Mouse (Mus musculus): ENCODE data around the gene Zfp266.

GRCm38 (mm10) chr9:20509676-20510075, 11.5 kb downstream of the Zfp266 start:
- TF ChIP-seq SMC3 (IDR thresholded peaks at IDR 0.05; ENCODE audit: low read depth, low read length): no peak
- peak; percentile 88 to 92 for TF ChIP-seq EP300 (IDR thresholded peaks at IDR 0.05; ENCODE audit: low read depth in 1 of 2, low read length in 2 of 2)
- TF ChIP-seq CTCF (IDR thresholded peaks at IDR 0.05 in 2 of 3, conservative IDR thresholded peaks at IDR 0.05 in 1 of 3; ENCODE audit: control insufficient read depth in 1 of 3, insufficient read depth in 1 of 3, low read depth in 2 of 3, low read length in 3 of 3, poor library complexity in 1 of 3, severe bottlenecking in 1 of 3): no peak
- no peak for TF ChIP-seq E2F4 (IDR thresholded peaks at IDR 0.05; ENCODE audit: borderline replicate concordance, low read depth, low read length)
- TF ChIP-seq UBTF (IDR thresholded peaks at IDR 0.05; ENCODE audit: borderline replicate concordance, insufficient read depth, low read depth, low read length): no peak
- no peak for TF ChIP-seq POLR2A (IDR thresholded peaks at IDR 0.05; ENCODE audit: control insufficient read depth in 1 of 2, insufficient read depth in 1 of 2, low read depth in 1 of 2, low read length in 2 of 2, poor library complexity in 1 of 2)
- peak; percentile 47; the same call in 1 of the 2 replicates for TF ChIP-seq SIN3A (IDR thresholded peaks at IDR 0.05; ENCODE audit: low read length)
- peak; percentile 95 for TF ChIP-seq TCF12 (IDR thresholded peaks at IDR 0.05; ENCODE audit: low read depth, low read length)
